Mouse (Mus musculus) liver, postnatal 0 days (tissue): ENCODE data around the gene Pfas.

Source experiments
- CTCF ChIP-seq: sonication (generic); IDR thresholded peaks from 2 replicates; pipeline ENCODE4 v1.5.1; 2016; ENCODE audit warnings: antibody characterized with exemption, low read depth
- EP300 ChIP-seq: IDR thresholded peaks from 2 replicates; pipeline ENCODE4 v1.6.1; 2016; ENCODE audit warnings: antibody characterized with exemption, low read depth, mild to moderate bottlenecking

DNA sequence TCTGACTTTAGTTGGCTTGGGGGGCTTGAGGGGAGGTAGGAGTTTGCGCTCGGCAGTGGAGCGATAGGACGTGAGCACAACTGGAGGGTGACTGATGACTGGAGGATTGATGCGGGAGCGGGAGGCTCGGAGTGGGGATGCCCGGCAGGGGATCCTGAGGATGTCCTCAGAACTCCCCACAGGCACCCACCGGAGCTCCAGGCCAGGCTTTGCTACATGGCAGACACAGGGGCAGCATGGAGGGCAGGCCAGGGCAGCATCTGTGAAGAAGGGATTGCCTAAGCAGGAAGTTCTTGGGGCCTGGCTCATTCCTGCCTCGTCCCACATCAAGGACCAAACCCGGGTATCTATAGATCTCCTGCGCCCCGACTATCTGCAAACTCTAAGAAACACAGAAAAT is 54.4 kb downstream of the Pfas start:
- no peak for TF ChIP-seq CTCF
- no peak for TF ChIP-seq EP300
